Mouse (Mus musculus) liver, embryonic 15.5 days (tissue): ENCODE data around the gene Col4a1. TPM values are rescaled to one million over a fixed set of nuclear protein-coding genes. Genes with fewer than 3 reads are reported as not detected.
A peak's percentile ranks its signal among the peaks of the same experiment; 100 is the strongest.

ENCODE experiments used
- ATAC-seq: fragments of 200-750 bp; cut with Nextera tagmentation; 2 replicates; pipeline ENCODE4 v1.8.0; 2017; ENCODE audit warnings: moderate number of reproducible peaks, mild to moderate bottlenecking, moderate library complexity; ENCODE audit not compliant: insufficient read depth
- H3K27ac ChIP-seq: fragments of 300-500 bp; sonication (generic); replicated peaks from 2 replicates; pipeline ENCODE4 v1.5.1; 2015; ENCODE audit warnings: mild to moderate bottlenecking, inconsistent platforms
- H3K27me3 ChIP-seq: fragments of 300-500 bp; sonication (generic); 2 replicates; pipeline ENCODE4 v1.6.1; 2015; ENCODE audit warnings: mild to moderate bottlenecking, inconsistent platforms
- H3K36me3 ChIP-seq: fragments of 300-500 bp; sonication (generic); replicated peaks from 2 replicates; pipeline ENCODE4 v1.6.1; 2015; ENCODE audit warnings: moderate library complexity, mild to moderate bottlenecking, inconsistent platforms
- H3K4me1 ChIP-seq: fragments of 300-500 bp; sonication (generic); replicated peaks from 2 replicates; pipeline ENCODE4 v1.6.1; 2015; ENCODE audit warnings: inconsistent platforms
- H3K4me2 ChIP-seq: fragments of 300-500 bp; sonication (generic); 2 replicates; pipeline ENCODE4 v1.6.1; 2015; ENCODE audit warnings: moderate library complexity, mild to moderate bottlenecking, inconsistent platforms
- H3K4me3 ChIP-seq: fragments of 300-500 bp; sonication (generic); replicated peaks from 2 replicates; pipeline ENCODE4 v1.5.1; 2015; ENCODE audit warnings: mild to moderate bottlenecking, inconsistent platforms
- H3K9ac ChIP-seq: fragments of 300-500 bp; sonication (generic); 2 replicates; pipeline ENCODE4 v1.6.1; 2015; ENCODE audit warnings: moderate library complexity, mild to moderate bottlenecking, inconsistent platforms
- H3K9me3 ChIP-seq: fragments of 300-500 bp; sonication (generic); replicated peaks from 2 replicates; pipeline ENCODE4 v1.6.1; 2016; ENCODE audit warnings: inconsistent platforms
- WGBS: fragments of 180-500 bp; shearing (Covaris S2); methylation state at CpG from one replicate; pipeline ENCODE4 v1.1.7; 2015; ENCODE audit warnings: mixed read lengths; ENCODE audit not compliant: insufficient replicate concordance; 5-methylcytosine and 5-hydroxymethylcytosine counted together
- polyA plus RNA-seq: library from polyadenylated mRNA; unstranded; fragments of >200 nt; fragmentation: Nextera tagmentation; extraction: Ambion mirVana; gene quantifications from 2 replicates; pipeline ENCODE4 v1.2.1, GENCODE M21; 2015

The Col4a1 gene
- polyA plus RNA-seq, 1 experiment from 2014 or later, result 20.5 TPM

DNA sequence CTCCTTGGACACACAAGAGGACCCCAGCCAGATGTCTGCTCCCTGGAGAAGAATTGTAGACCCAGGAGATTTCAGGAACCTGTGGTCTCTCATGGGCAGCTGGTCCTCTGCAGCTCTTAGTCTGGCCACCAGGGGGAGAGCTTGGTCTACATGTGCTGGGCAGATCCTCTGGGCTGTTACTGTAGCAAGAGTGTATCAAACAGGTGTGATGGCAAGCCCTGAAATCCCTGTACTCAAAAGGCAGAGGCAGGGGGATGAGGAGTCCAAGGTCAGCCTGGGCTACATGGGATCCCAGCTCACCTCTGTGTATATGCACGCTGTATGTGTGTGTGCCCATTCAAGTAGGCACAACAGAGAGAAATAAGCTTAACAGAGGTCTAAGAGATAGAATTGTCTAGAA, 59.1 kb downstream of the Col4a1 start:
- H3K4me2 ChIP-seq, result no peak overlapping the region
- peaks cover 10% of the 10 kb centered on the region for H3K4me1 ChIP-seq
- 56% methylated on average over 1 of the region's 1 CpGs for WGBS
- H3K36me3 ChIP-seq, result no peaks in the 10 kb centered on the region
- no peaks in the 10 kb centered on the region for H3K27me3 ChIP-seq
- no peaks in the 10 kb centered on the region for H3K9me3 ChIP-seq
- no peak overlapping the region for H3K4me3 ChIP-seq
- no peak overlapping the region for H3K27ac ChIP-seq
- ATAC-seq, result no peak
- H3K9ac ChIP-seq, result no peak overlapping the region

DNA sequence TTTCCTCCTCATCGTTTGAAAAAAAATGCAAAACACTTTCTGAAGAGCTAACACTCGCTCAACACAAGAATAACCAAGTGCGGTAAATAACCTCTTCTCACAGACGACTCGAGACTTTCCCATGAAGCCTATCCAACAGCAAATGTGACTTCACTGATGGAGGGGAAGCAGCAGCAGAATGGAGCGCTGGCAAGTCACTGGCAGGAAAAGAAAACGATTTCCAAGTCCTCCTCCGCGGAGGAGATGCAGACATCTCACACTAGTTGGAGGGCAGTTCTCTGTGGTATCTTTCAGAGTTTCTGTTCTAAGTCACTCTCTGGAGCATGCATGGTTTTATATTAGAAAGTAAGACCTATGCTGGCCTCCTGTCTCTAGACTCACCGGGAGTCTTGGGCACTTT, 59.6 kb downstream of the Col4a1 start:
- no peaks in the 10 kb centered on the region for H3K9me3 ChIP-seq
- no peak for ATAC-seq
- WGBS, result 64% methylated on average over 10 of the region's 10 CpGs
- peaks cover 9% of the 10 kb centered on the region for H3K4me1 ChIP-seq
- no peaks in the 10 kb centered on the region for H3K36me3 ChIP-seq
- no peak overlapping the region for H3K4me3 ChIP-seq
- no peak overlapping the region for H3K27ac ChIP-seq
- no peak overlapping the region for H3K9ac ChIP-seq
- no peaks in the 10 kb centered on the region for H3K27me3 ChIP-seq
- H3K4me2 ChIP-seq, result no peak overlapping the region

DNA sequence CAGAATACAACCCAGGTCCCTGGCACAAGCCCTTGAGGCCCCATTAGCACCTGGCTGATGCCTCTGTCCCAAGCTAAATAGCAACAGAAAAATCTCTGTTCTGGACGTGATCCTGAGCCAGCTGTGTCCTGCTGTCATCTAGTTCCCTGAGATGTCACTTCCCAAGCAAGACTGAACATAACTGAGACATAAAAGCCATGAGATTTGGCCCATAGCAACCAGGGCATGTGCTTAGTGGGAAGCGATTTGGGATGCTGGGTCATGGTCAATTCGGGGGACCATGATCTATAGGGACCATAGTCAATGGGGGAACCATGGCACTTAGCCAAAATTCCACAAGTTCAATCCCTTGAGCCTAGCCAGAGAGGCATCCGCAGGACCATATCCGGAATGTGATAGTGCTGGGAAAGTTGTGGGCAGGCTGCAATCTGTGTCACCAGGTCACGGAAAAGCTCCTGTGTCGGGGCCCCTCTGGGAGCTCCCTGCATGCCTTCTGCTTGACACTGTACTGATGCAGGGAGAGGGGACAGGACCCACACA, 60.3 kb downstream of the Col4a1 start:
- Histone ChIP-seq H3K4me1 (peaks cover 5% of the 10 kb centered on the region; the same call in 1 of the 2 replicates), H3K9ac (no peak overlapping the region), H3K9me3 (no peaks in the 10 kb centered on the region), H3K27me3 (no peaks in the 10 kb centered on the region), H3K4me2 (no peak overlapping the region), H3K4me3 (no peak overlapping the region), H3K36me3 (no peaks in the 10 kb centered on the region), H3K27ac (no peak overlapping the region)
- 53% methylated on average over 7 of the region's 7 CpGs for WGBS
- no peak for ATAC-seq

DNA sequence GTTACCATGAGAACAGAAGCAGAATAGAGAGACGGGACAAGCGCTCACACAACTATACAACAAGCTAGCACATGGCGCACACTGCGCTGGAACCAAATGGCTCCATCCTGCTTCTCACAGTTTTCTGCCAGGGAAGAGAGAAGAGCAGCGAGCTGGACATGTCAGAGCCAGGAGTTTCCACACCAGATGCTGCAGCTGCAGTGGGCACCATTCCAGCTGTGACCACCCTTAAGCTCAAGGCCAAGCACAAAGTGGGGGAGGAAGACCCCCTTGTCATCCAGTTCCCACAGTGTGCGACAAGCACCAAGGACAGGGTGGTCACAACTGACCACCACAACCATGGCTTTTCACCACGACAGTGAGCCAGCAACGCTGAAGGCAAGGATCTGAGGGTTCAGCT, 62.5 kb downstream of the Col4a1 start:
- no peak overlapping the region for H3K9ac ChIP-seq
- 55% methylated on average over 8 of the region's 8 CpGs for WGBS
- no peak for ATAC-seq
- H3K36me3 ChIP-seq, result no peaks in the 10 kb centered on the region
- H3K9me3 ChIP-seq, result no peaks in the 10 kb centered on the region
- H3K27ac ChIP-seq, result 0 out of 2 replicates have a peak overlapping the region, but pooled peaks have one; percentile 19
- H3K4me3 ChIP-seq, result no peak overlapping the region
- H3K4me2 ChIP-seq, result no peak overlapping the region
- H3K4me1 ChIP-seq, result peaks cover 5% of the 10 kb centered on the region; the same call in 1 of the 2 replicates
- H3K27me3 ChIP-seq, result no peaks in the 10 kb centered on the region

DNA sequence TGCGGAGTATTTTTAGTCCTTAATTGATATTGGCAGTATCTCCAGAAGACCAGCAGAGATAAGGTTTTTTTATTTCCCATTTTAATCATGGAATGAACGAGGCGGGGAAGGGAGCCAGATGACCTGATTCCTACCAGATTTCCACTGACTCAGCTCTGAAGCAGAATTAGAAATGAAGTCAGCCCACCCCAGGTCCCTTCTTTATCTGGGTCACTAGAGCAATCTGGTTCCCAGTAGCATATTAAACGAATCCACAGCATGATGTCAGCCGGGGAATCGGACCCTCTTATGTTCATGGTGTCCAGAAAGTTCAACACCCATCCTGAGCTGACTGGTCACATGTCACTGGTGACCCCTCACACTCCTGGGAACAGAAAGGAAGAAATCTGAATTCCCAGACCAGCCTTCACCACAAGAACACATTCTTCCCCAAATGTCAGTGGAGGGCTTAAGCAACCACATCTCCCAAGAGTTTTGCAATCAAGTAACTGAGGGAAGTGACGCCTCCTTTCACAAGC, 63.0 kb downstream of the Col4a1 start:
- WGBS, result 43% methylated on average over 7 of the region's 7 CpGs
- no peak overlapping the region for H3K27ac ChIP-seq
- no peak overlapping the region for H3K4me3 ChIP-seq
- no peak overlapping the region for H3K9ac ChIP-seq
- peaks cover 5% of the 10 kb centered on the region; the same call in 1 of the 2 replicates for H3K4me1 ChIP-seq
- no peaks in the 10 kb centered on the region for H3K27me3 ChIP-seq
- no peak overlapping the region for H3K4me2 ChIP-seq
- no peak for ATAC-seq
- H3K9me3 ChIP-seq, result no peaks in the 10 kb centered on the region
- no peaks in the 10 kb centered on the region for H3K36me3 ChIP-seq

DNA sequence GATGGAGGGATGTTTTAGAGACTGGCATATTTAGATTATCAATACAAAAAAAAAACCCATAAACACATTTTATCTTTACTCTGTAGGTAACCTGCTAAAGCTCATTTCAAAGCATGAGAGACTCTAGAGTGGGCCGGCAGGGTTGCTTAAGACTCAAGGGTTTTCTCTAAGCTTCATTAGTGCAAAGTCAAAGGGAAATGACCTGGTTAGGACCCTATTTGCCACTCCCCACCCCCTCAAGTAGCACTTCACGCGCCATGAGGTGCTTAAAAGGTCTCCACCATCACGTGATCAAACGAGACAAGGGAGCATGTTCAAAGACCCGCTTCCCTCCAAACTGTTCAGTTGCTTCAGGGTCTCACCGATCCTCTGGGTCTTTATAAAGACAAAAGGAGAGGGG, 63.9 kb downstream of the Col4a1 start:
- H3K27me3 ChIP-seq, result no peaks in the 10 kb centered on the region
- no peaks in the 10 kb centered on the region for H3K9me3 ChIP-seq
- peaks cover 5% of the 10 kb centered on the region; the same call in 1 of the 2 replicates for H3K4me1 ChIP-seq
- no peaks in the 10 kb centered on the region for H3K36me3 ChIP-seq
- ATAC-seq, result no peak
- no peak overlapping the region for H3K27ac ChIP-seq
- no peak overlapping the region for H3K9ac ChIP-seq
- H3K4me2 ChIP-seq, result no peak overlapping the region
- no peak overlapping the region for H3K4me3 ChIP-seq
- WGBS, result 52% methylated on average over 7 of the region's 7 CpGs

DNA sequence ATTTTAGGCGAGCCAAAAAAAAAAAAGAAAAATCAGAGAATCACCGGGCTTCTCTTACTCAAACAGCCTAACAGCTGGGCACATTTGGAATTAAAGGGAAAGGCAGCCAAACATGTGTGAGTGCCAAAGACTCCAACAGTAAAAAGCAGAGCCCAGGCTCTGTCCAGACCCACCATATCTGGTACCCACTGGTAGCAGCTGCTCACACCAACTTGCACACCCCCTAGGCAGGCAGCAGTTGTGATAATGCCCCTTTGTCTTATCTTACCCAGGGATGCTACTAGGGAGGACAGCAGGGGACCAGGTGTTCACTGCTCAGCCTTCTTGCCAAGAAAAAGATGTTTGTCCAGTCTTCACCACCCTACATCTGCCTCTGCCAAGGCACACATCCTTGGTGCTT, 71.1 kb downstream of the Col4a1 start:
- WGBS, result 64% methylated on average over 2 of the region's 2 CpGs
- no peak overlapping the region for H3K4me3 ChIP-seq
- H3K9me3 ChIP-seq, result no peaks in the 10 kb centered on the region
- no peak overlapping the region for H3K27ac ChIP-seq
- H3K9ac ChIP-seq, result no peak overlapping the region
- H3K4me2 ChIP-seq, result no peak overlapping the region
- 0 out of 2 replicates have a peak, but pooled peaks cover 4% of the 10 kb centered on the region for H3K36me3 ChIP-seq
- H3K27me3 ChIP-seq, result no peaks in the 10 kb centered on the region
- ATAC-seq, result no peak
- H3K4me1 ChIP-seq, result no peaks in the 10 kb centered on the region

DNA sequence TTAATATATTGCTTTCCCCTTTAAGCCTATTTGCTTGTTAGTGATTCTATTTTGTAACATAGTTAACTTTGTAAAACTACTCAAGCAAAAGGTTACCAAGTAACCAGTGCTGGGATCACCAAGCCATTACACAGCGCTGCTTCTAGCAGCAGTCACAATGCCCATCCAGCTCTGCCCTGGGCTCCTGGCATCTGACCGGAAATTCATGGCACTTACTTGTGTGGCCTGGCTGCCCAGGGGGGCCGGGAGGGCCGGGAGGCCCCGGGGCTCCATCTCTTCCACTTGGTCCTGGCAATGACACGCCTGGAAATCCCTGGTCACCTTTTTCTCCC, 77.8 kb downstream of the Col4a1 start:
- Histone ChIP-seq H3K4me2 (no peak overlapping the region), H3K4me1 (peaks cover 4% of the 10 kb centered on the region; the same call in 1 of the 2 replicates), H3K4me3 (no peak overlapping the region), H3K27me3 (no peaks in the 10 kb centered on the region), H3K9ac (no peak overlapping the region), H3K9me3 (no peaks in the 10 kb centered on the region), H3K27ac (no peak overlapping the region), H3K36me3 (no peaks in the 10 kb centered on the region)
- 52% methylated on average over 6 of the region's 6 CpGs for WGBS
- no peak for ATAC-seq

DNA sequence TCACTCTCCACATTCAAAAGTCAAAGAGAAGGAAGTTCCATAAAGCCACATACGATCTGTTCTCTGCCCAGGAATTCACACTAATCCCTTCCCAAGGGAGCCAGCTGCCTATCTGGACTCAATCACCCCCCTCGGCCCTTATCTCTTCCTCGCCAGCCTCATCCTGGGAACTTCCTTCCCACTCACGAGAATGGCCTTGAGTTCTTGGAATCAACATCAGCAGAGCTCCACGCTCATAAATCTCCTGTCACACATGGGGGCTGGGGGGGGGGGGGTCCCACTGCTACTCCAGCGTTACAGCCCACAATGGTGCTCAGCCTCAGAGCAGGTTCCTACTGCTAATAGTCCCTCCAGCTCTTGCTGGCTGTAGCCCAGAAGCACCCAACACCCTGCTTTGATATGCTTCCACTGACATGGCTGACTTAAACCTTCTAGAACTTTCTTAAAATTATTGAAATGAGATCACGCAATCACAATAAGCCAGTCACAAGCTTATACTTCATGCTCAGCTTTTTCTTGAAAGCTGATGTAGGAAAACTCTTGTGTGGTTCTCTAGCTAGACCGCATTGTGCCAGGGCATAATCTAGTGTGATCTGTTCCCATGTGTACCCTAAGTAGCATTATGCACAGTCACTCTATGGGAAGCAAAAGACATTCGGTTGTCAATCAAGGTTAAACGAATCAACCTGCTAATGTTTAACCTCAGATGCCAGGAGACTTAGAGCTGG, 78.3 kb downstream of the Col4a1 start:
- H3K9me3 ChIP-seq, result no peaks in the 10 kb centered on the region
- H3K4me3 ChIP-seq, result no peak overlapping the region
- 20% methylated on average over 10 of the region's 10 CpGs for WGBS
- H3K9ac ChIP-seq, result no peak overlapping the region
- H3K27ac ChIP-seq, result no peak overlapping the region
- no peak overlapping the region for H3K4me2 ChIP-seq
- ATAC-seq, result no peak
- H3K27me3 ChIP-seq, result no peaks in the 10 kb centered on the region
- no peaks in the 10 kb centered on the region for H3K36me3 ChIP-seq
- peaks cover 4% of the 10 kb centered on the region; the same call in 1 of the 2 replicates for H3K4me1 ChIP-seq

DNA sequence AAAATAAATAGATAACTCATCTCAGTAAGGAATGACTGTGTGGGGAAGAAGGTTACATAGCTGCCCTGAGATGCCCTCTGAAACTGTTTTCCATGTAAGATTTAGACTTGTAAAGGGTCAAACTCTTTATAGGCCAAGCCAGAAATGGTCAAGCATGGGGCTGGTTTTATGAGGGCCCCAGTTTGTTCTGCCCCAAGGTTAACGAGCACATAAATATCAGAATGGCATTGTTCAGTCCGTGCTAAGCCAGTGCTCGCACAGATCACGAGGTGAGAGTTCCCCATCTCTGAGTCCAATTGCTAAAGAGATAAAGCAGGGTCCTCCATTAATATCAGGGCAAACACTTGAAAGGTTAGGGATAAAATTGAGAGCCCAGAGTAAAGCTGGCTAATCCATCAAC, 79.6 kb downstream of the Col4a1 start:
- no peak overlapping the region for H3K9ac ChIP-seq
- no peak for ATAC-seq
- no peaks in the 10 kb centered on the region for H3K36me3 ChIP-seq
- peaks cover 4% of the 10 kb centered on the region; the same call in 1 of the 2 replicates for H3K4me1 ChIP-seq
- no peaks in the 10 kb centered on the region for H3K9me3 ChIP-seq
- H3K4me2 ChIP-seq, result no peak overlapping the region
- whole genome bisulfite sequencing, result 63% methylated on average over 4 of the region's 4 CpGs
- H3K4me3 ChIP-seq, result no peak overlapping the region
- no peaks in the 10 kb centered on the region for H3K27me3 ChIP-seq
- H3K27ac ChIP-seq, result no peak overlapping the region

DNA sequence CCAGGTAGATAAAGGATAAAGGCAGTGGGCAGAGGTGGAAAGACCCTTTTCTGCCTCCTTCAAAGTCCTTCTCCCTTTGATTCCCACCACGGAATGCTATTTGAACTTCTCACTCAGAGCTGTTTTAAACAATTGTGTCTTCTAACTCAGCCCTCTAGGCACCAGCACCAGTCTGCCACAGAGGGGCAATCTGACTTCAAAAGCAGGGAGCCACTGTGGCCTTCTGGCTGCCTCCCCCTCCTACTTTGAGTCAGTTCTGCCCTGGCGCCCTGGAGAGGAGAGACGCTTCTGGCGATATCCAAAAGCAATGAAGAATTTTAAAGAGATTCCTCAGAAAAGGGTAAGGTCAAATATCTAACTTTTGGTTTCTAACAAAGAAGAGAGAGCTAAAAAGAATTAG, 82.3 kb downstream of the Col4a1 start:
- no peaks in the 10 kb centered on the region for H3K27me3 ChIP-seq
- 54% methylated on average over 4 of the region's 4 CpGs for WGBS
- no peak for ATAC-seq
- no peak overlapping the region for H3K27ac ChIP-seq
- H3K36me3 ChIP-seq, result 0 out of 2 replicates have a peak, but pooled peaks cover 3% of the 10 kb centered on the region
- H3K9ac ChIP-seq, result no peak overlapping the region
- H3K9me3 ChIP-seq, result no peaks in the 10 kb centered on the region
- H3K4me3 ChIP-seq, result no peak overlapping the region
- peaks cover 4% of the 10 kb centered on the region; the same call in 1 of the 2 replicates for H3K4me1 ChIP-seq
- no peak overlapping the region for H3K4me2 ChIP-seq
